Mouse (Mus musculus) stomach, embryonic 16.5 days (tissue): ENCODE data around the gene Lin54. TPM values are rescaled to one million over a fixed set of nuclear protein-coding genes. Genes with fewer than 3 reads are reported as not detected.

ENCODE experiments used
- ATAC-seq: fragments of 200-750 bp; cut with Nextera tagmentation; 2 replicates; pipeline ENCODE4 v1.8.0; 2017; ENCODE audit warnings: moderate number of reproducible peaks, moderate TSS enrichment; ENCODE audit not compliant: insufficient read depth, low FRiP score
- H3K27ac ChIP-seq: fragments of 300-500 bp; sonication (generic); 2 replicates; pipeline ENCODE4 v1.5.1; 2014; ENCODE audit warnings: low read length
- H3K27me3 ChIP-seq: fragments of 300-500 bp; sonication (generic); 2 replicates; pipeline ENCODE4 v1.6.1; 2014; ENCODE audit warnings: low read length, control low read depth, mixed read lengths; ENCODE audit not compliant: control insufficient read depth, insufficient read depth
- H3K36me3 ChIP-seq: fragments of 300-500 bp; sonication (generic); 2 replicates; pipeline ENCODE4 v1.6.1; 2014; ENCODE audit warnings: low read length; ENCODE audit not compliant: control insufficient read depth, insufficient read depth
- H3K4me1 ChIP-seq: fragments of 300-500 bp; sonication (generic); 2 replicates; pipeline ENCODE4 v1.6.1; 2014; ENCODE audit warnings: low read length, control low read depth, mixed read lengths; ENCODE audit not compliant: control insufficient read depth, insufficient read depth
- H3K4me2 ChIP-seq: fragments of 300-500 bp; sonication (generic); 2 replicates; pipeline ENCODE4 v1.6.1; 2014; ENCODE audit warnings: low read depth, low read length, mixed read lengths
- H3K4me3 ChIP-seq: fragments of 300-500 bp; sonication (generic); replicated peaks from 2 replicates; pipeline ENCODE4 v1.5.1; 2014; ENCODE audit warnings: mild to moderate bottlenecking, low read length
- H3K9ac ChIP-seq: fragments of 300-500 bp; sonication (generic); 2 replicates; pipeline ENCODE4 v1.6.1; 2014; ENCODE audit warnings: low read length
- H3K9me3 ChIP-seq: fragments of 300-500 bp; sonication (generic); replicated peaks from 2 replicates; pipeline ENCODE4 v1.6.1; 2016; ENCODE audit warnings: low read length, control low read depth; ENCODE audit not compliant: control insufficient read depth
- WGBS: fragments of 180-500 bp; shearing (Covaris S2); extraction: QIAGEN DNeasy Blood & Tissue Kit; methylation state at CpG from one replicate; pipeline ENCODE4 v1.1.7; 2014; 5-methylcytosine and 5-hydroxymethylcytosine counted together
- polyA plus RNA-seq: library from polyadenylated mRNA; unstranded; fragments of >200 nt; fragmentation: Nextera tagmentation; extraction: Ambion mirVana; gene quantifications from 2 replicates; pipeline ENCODE4 v1.2.1, GENCODE M21; 2015

The Lin54 gene
- polyA plus RNA-seq, 1 experiment from 2014 or later: 12.7 TPM

DNA sequence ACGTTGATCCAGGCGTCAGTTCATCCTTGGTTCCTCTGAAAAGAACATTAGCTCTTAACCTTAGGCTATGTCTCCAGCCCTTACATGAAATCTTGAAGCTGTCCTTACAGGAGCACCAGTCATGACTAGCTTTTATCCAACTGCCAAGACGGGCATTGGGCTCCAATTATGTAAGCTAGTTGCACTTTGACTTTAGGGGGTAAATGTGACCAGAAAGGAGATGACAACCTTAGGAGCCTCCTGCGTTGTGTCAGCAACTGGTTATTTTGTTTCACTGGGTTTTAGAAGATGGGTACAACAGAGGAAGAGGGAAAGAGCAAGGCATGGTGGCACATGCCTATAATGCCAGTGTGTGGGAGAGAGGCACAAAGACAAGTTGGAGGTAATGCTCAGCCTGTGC is 81.6 kb downstream of the Lin54 start:
- no peaks in the 10 kb centered on the region for H3K27me3 ChIP-seq
- H3K27ac ChIP-seq: peak overlapping the region; percentile 7; the same call in 1 of the 2 replicates
- ATAC-seq: no peak
- 68% methylated on average over 4 of the region's 4 CpGs for WGBS
- H3K4me1 ChIP-seq: peaks cover 12% of the 10 kb centered on the region
- H3K4me3 ChIP-seq: no peak overlapping the region
- H3K4me2 ChIP-seq: no peak overlapping the region
- H3K9me3 ChIP-seq: no peaks in the 10 kb centered on the region
- H3K9ac ChIP-seq: no peak overlapping the region
- peaks cover 25% of the 10 kb centered on the region for H3K36me3 ChIP-seq

DNA sequence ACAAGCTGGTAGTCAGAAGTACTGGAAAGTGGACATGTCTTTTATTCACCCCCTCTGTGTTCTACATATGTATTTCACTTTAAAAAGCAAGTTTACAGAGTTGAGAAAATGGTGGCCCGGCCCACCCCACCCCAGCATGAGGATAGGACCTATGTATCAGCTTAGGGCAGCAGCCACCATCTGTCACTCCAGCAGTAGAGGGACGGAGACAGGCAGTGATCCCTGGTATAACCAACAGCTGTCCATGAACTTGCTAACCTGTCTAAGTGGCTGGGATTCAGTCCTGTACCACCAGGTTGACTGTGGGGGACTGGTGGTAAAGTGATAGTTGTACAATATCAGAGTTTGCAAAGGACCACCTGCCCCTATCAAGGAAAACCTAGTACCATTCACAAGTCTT is 82.4 kb downstream of the Lin54 start:
- WGBS: 75% methylated on average over 2 of the region's 2 CpGs
- H3K9ac ChIP-seq: no peak overlapping the region
- H3K9me3 ChIP-seq: no peaks in the 10 kb centered on the region
- 0 out of 2 replicates have a peak overlapping the region, but pooled peaks have one; percentile 6 for H3K27ac ChIP-seq
- H3K27me3 ChIP-seq: no peaks in the 10 kb centered on the region
- peaks cover 25% of the 10 kb centered on the region for H3K36me3 ChIP-seq
- no peak for ATAC-seq
- peaks cover 13% of the 10 kb centered on the region for H3K4me1 ChIP-seq
- no peak overlapping the region for H3K4me3 ChIP-seq
- no peak overlapping the region for H3K4me2 ChIP-seq

DNA sequence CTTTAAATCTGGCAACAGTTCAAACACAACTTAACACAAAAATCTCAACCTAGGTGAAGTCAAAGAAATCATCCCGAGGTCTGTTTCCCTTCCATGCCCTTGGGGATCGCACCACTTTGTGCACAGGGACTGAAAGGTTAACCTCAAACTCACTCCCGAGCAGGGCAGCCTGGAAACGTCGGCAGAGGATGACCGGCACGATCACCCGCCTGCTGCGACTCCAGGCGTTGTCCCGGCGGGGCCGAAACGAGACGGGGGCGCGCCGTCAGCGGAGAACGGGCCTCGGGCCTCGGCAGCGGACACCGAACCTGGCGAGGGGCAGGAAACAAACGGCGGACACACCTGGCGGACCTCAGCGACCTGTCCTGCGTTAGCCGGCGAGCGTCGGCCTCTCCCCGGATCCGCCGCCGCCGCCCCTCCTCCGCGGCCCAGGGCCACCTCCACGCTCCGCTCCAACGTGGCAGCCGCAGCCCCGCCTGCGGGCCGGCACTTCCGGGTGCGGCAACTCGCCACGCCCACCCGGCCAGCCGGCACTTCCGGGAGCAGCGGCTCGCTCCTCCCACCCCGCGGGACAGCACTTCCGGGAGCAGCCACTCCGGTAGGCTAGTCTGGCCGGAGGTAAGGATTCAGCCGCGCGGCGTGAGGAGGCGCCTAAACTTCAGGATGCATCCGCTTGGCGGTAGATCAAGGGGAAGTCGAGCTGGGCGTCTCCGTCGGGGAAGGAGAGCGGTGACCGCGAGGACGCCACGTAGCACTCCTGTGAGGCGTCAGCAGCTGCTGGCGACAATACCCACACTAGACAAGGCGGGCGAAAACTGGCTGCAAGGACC is 84.5 kb downstream of the Lin54 start, which contains the start of gene Sec31a:
Sec31a (minus strand) TSS at position 474 of the 830 bp plus-strand sequence.
- peak within 1 kb of the TSS; percentile 95 for H3K9ac ChIP-seq
- no peaks in the 10 kb centered on the region for H3K27me3 ChIP-seq
- H3K4me3 ChIP-seq: peak within 1 kb of the TSS; percentile 71
- ATAC-seq: peak; percentile 98
- peaks cover 19% of the 10 kb centered on the region for H3K4me1 ChIP-seq
- peak within 1 kb of the TSS; percentile 72 for H3K4me2 ChIP-seq
- no peaks in the 10 kb centered on the region for H3K9me3 ChIP-seq
- H3K27ac ChIP-seq: peak within 1 kb of the TSS; percentile 95
- under 1% methylated on average over 82 of the region's 82 CpGs for WGBS
- peaks cover 5% of the 10 kb centered on the region; the same call in 1 of the 2 replicates for H3K36me3 ChIP-seq

DNA sequence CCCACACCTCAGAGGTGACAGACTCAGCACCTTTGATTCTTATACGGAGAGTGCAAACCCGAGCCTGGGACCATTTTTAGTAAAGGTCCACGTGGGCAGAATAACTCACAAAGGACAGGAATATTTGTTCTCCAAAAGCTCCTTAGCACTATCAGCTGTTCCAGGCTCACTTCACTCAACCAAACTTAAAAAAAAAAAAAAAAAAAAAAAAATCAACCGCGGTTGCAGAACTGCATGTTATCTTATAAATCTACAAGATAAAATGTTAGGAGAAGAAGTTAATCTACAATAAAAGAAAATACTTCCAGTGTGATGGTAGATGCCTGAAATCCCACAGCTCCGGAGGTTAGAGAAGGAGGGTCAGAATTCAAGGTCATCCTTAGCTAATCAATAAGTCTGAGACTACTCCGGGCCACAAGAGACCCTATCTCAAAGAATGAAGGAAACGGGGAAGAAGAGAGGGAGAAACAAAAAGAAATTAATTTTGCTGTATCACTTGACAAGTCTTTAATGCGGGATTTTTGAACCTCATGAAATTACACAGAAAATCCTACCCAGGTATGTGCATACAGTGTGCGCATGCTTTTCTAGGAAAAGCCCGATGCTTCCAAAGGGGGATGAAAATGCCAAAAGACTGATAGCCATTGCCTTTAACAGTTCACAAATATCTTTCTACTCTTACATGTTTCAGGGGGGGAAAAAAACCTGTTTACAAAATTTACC is 85.8 kb downstream of the Lin54 start:
- H3K4me3 ChIP-seq: peak overlapping the region; percentile 71
- H3K9me3 ChIP-seq: no peaks in the 10 kb centered on the region
- 21% methylated on average over 11 of the region's 11 CpGs for WGBS
- no peak for ATAC-seq
- H3K4me2 ChIP-seq: peak overlapping the region; percentile 72
- H3K27me3 ChIP-seq: no peaks in the 10 kb centered on the region
- H3K9ac ChIP-seq: peak overlapping the region; percentile 63
- peaks cover 19% of the 10 kb centered on the region for H3K4me1 ChIP-seq
- 0 out of 2 replicates have a peak, but pooled peaks cover 3% of the 10 kb centered on the region for H3K36me3 ChIP-seq
- H3K27ac ChIP-seq: no peak overlapping the region

DNA sequence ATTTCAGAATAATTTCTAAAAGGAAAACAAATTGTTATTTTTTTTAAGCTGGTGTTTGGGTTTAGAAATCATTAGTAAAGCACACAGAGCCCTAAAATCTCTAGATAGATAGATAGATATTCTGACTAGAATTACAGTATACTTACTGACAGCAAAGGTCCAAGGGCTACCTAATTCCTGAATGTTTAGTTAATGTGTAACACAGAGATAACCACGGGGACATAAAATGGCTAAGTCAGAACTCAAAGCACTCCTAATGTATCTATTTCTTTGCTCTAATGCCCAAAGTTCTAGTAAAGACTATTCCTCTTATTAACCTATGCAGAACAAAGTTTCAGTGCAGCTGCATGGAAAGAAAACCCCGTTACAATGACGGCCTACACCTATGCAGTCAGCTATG is 87.6 kb downstream of the Lin54 start:
- 0 out of 2 replicates have a peak overlapping the region, but pooled peaks have one; percentile 10 for H3K4me3 ChIP-seq
- peak overlapping the region; percentile 42; the same call in 1 of the 2 replicates for H3K27ac ChIP-seq
- WGBS: 43% methylated on average over 3 of the region's 3 CpGs
- peaks cover 19% of the 10 kb centered on the region for H3K4me1 ChIP-seq
- H3K9me3 ChIP-seq: no peaks in the 10 kb centered on the region
- no peaks in the 10 kb centered on the region for H3K27me3 ChIP-seq
- peak overlapping the region; percentile 72 for H3K4me2 ChIP-seq
- H3K36me3 ChIP-seq: 0 out of 2 replicates have a peak, but pooled peaks cover 3% of the 10 kb centered on the region
- no peak for ATAC-seq
- H3K9ac ChIP-seq: no peak overlapping the region

DNA sequence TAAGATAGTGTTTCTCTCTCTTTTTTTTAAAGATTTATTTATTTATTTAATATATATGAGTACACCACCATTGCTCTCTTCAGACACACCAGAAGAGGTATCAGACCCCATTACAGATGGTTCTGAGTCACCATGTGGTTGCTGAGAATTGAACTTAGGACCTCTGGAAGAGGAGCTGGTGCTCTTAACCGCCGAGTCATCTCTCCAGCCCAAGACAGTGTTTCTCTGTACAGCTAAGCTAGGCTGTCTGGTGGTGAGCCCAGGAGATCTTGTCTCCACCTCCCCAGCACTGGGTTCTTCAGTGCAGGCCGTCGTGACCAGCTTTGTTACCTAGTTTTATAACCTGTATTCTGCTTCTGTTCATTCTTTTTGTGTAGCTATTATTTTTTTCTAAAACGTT is 90.2 kb downstream of the Lin54 start:
- no peak for ATAC-seq
- 86% methylated on average over 5 of the region's 5 CpGs for WGBS
- Histone ChIP-seq H3K4me3 (no peak overlapping the region), H3K4me2 (no peak overlapping the region), H3K36me3 (0 out of 2 replicates have a peak, but pooled peaks cover 3% of the 10 kb centered on the region), H3K27ac (no peak overlapping the region), H3K4me1 (peaks cover 19% of the 10 kb centered on the region), H3K9me3 (no peaks in the 10 kb centered on the region), H3K9ac (no peak overlapping the region), H3K27me3 (no peaks in the 10 kb centered on the region)

DNA sequence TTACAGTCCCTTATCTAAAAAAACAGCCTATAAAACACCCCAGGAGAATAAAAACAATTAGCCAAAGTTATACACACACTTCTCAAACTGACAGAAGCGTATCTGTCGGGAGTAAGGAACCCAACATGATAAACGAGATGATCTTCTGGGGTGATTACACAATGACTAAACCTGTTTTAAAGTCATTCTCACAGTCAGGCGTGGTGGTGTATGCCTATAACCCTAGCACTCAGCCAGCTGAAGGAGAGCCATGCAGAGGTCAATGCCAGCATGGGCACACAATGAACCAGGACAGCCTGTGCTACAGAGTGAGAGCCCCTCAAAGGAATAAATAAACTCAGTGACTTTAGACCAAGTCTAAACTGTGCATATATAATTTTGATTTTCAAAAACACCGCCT is 92.0 kb downstream of the Lin54 start:
- Histone ChIP-seq H3K9me3 (no peaks in the 10 kb centered on the region), H3K4me2 (no peak overlapping the region), H3K4me1 (peaks cover 7% of the 10 kb centered on the region), H3K27me3 (no peaks in the 10 kb centered on the region), H3K4me3 (no peak overlapping the region), H3K36me3 (peaks cover 9% of the 10 kb centered on the region), H3K27ac (no peak overlapping the region), H3K9ac (no peak overlapping the region)
- 75% methylated on average over 5 of the region's 5 CpGs for WGBS
- ATAC-seq: no peak

DNA sequence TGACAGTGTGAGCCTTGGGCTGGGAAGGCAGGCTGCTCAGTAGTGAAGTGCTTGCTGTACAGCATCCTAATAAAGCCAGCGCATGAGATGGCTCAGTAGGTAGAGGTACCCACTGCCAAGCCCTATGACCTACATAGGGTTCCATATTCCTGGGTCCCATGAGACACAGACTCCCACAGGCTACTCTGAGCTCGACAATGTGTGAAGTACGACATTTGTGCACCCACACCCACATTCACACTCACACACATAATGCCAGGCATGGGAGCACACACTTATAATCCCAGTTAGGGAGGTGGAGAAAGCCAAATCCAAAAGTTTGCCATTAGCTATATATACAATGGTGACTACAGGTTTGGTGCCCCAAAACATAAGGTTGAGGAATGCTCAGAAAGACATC is 103.7 kb downstream of the Lin54 start:
- ATAC-seq: no peak
- H3K4me1 ChIP-seq: no peaks in the 10 kb centered on the region
- H3K9me3 ChIP-seq: no peaks in the 10 kb centered on the region
- H3K9ac ChIP-seq: no peak overlapping the region
- H3K27me3 ChIP-seq: no peaks in the 10 kb centered on the region
- H3K4me3 ChIP-seq: no peak overlapping the region
- no peak overlapping the region for H3K4me2 ChIP-seq
- 96% methylated on average over 3 of the region's 3 CpGs for WGBS
- H3K36me3 ChIP-seq: peaks cover 36% of the 10 kb centered on the region
- H3K27ac ChIP-seq: no peak overlapping the region

DNA sequence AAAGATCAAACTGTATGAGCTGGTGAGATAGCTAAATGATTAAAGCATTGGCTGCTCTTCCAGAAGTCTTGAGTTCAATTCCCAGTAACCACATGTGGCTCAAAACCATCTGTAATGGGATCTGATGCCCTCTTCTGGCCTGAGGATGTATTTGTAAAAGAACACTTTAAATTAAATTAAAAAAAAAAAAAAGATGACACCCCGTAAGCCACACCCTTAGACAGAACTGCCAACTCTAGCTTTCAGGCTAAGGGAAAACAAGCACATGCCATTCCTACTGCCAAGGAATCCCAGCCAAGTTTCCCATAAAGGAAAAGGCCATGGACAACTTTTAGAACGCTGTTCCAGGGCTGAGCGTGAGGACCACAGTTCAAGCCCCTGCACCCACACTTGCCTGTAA is 106.8 kb downstream of the Lin54 start:
- Histone ChIP-seq H3K4me3 (no peak overlapping the region), H3K27ac (no peak overlapping the region), H3K4me2 (no peak overlapping the region), H3K27me3 (no peaks in the 10 kb centered on the region), H3K9me3 (no peaks in the 10 kb centered on the region), H3K36me3 (peaks cover 30% of the 10 kb centered on the region), H3K9ac (no peak overlapping the region), H3K4me1 (no peaks in the 10 kb centered on the region)
- ATAC-seq: no peak
- 85% methylated on average over 3 of the region's 3 CpGs for WGBS
